Mouse (Mus musculus): ENCODE results near the gene Plb1.

Gene Plb1

DNA sequence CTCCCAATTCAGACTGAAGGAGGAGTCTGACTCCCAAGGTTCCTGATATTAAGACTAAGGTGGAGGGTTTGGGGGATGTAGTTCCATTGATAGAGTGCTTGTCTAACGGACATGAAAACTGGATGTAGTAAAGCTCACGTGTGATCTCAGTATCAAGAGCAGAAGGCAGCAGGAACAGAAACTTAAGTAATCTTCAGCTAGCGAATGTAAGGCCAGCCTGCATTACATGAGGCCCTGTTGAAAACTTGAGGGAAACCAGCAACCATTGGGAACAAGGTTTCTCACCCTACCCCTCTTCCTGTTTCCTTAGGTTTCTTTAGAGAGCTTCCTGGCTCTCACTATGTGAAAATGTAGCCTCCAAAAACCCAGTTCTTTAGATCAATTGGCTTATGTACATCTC, 162.1 kb downstream of the Plb1 start:
- no peak for DNase-seq (ENCODE audit: low spot score)

DNA sequence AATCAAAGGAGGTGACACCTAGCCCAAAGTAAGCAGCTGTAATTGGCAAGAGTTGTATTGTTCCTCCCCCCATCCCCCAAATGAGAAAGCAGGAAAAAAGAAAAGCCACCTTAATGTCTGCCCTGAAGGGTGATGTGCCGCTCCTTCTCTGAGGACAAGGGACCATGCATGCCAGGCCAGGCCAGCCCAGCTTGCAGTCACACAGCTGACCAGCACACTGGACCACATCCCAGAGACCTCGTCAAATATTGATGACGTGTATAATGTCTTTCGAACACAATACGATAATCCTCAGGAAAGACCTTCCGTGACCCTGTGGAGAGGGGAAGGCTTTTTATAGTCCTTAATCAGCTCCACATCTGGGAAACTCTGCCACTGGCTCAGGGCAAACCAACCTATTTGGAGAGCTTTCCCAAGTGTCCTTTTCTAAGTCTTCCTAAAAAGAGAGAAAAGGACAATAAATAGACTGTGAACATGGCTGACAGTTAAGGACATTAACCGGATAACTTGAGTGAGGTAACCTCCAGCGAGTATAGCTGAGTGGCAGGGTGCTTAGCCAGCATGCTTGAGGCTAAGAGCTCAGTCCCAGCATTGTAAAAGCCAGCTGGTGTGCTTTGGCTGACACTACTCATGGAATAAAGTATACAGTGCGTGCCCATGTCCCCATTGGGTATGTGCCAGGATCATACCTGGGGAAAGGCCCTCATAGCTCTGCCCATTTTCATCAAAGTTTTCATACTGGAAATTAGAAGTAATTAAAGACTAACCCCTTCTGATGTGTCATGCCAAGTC, 162.8 kb downstream of the Plb1 start:
- no peak for DNase-seq (ENCODE audit: low spot score)

DNA sequence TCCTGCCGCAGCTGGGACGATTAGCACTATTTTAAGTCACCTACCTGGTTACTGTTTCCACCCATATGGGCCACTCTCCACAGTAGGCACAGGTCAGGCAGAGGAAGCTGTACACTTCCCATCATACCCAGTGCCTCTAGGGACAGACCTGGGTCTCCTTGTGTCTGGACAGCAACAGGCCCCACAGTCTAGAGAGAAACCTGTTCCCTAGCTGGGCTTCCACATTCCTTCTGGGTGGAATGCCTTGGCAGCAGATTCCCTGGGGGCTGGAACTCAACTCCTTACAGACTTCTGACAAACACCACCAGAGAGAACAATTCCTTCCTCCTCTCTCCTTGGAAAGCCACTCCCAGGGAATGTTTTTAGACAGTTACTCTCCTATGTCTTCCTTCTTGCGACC, 165.2 kb downstream of the Plb1 start:
- DNase-seq (ENCODE audit: low spot score): no peak

DNA sequence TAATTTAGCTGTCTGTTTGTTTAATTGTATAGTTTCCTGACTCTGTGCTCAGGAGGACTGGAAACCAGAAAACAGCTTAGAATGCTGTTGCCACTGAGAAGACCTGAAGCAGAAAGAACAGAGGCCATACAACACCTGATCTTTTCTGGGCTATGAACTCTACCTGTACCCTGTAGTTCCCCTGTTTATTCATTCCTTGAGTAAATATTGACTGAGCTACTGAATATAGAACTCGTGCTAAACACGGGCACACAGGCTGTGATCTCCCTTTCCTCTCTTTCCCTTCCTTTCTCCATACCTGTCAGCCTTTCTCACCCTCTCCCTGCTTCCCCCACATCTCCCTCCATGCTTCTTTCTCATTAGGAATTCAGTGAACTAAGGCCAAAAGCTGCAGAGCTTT, 168.4 kb downstream of the Plb1 start:
- no peak for DNase-seq (ENCODE audit: low spot score)

DNA sequence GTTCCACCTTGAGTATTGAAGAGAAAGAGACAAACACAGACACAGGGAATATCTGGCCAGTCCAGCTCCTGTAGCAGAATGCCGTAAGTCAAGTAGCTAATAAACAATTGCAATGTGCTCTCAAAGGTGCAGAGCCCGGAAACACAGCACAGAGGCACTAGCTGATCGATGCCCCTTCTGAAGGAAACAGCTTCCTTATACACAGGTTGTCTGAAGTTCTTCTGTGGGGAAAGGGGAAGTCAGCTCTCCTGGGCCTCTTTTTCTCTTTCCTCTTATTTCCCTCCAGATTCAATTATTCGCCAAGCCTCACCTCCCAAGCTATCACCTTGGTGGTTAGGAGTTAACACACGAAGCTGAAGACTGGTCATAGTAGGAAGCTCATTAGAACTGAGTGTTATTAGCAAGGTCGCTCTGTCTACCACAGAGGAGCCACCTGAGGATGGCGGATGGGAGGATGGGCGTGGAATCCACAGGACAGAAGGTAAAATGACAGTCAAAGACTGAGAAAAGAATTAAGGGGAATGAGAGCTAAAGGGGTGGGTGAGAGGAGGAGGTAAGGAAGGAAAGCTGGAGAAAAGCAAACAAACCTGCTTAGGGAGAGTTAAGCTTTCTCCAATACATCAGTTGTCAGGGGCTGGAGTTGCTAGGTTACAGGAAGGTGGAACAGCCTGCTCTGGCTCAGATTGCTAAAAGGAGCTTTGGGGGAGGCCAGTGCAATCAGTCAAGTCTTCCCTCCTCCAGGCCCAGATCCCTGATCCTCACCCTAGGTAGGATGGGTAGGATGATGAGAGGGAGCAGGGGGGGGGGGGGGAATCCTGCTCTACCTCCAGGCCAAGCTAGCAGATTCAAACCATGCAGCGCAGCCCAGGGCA, 170.8 kb downstream of the Plb1 start:
- DNase-seq (ENCODE audit: low spot score): no peak

DNA sequence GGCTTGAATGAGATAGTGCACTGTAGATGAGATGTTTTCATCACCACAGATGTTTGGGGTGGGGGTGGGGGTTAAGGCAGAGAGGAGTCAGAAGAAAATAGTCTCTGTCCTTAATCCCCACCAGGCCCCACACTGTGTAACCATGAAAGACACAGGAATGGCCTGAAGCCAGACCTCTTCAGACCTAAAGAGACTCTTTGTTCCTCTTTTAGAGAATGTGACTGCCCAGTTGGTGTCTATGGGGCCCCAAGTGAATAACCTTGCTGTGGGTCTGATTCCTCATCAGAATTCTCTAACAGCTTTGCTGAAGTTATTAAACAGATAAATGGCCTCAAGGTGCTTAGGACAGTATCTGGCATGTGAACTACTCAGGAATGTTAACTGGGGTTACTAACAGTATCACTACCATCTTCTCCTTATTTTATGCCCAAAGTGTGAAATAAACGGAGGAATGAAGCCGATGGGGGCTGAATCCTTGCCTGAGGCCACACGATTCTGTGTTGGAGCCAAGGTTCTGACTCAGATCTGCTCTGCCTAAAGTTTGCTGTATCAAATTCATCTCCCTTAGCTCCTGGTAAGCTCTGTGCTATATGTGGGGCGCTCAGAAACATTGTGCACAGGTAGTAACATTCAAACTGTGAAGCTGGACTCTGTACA, 172.8 kb downstream of the Plb1 start:
- DNase-seq (ENCODE audit: low spot score): no peak

DNA sequence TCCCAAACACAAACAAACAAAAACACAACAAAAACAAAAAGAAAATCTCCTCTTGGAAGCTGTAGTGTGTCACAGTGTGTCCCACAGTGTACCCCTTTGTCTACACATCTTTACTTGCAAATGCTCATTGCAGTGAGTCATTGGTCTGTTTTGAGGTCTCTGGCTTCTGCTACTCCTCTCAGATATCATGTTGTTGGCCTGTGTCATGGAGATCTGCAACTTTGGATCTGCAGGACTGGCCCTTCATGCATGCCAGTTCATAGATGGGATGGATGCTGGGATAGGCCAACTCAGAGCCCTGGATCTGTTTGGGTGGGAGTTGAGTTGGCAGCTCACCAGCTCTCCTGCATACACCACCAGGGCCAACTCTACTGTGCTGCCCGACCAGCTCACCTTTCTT, 176.3 kb downstream of the Plb1 start:
- DNase-seq (ENCODE audit: low spot score): no peak

DNA sequence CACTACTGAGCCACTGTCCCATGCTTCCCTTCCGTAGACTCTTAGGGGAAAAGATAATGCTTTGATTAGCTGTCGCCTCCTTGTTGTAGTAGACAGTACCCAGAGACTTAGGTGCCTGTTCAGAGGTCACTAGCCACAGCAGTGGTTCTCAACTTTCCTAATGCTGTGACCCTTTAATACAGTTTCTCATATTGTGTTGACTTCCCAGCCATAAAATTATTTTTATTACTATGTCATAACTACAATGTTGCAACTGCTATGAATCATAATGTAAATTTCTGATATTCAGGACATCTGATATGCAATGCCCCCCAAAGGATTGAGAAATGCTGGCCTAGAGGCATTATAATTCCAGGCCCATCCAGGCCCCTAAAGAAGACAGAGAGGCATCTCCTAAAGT, 177.2 kb downstream of the Plb1 start:
- DNase-seq (ENCODE audit: low spot score): no peak

DNA sequence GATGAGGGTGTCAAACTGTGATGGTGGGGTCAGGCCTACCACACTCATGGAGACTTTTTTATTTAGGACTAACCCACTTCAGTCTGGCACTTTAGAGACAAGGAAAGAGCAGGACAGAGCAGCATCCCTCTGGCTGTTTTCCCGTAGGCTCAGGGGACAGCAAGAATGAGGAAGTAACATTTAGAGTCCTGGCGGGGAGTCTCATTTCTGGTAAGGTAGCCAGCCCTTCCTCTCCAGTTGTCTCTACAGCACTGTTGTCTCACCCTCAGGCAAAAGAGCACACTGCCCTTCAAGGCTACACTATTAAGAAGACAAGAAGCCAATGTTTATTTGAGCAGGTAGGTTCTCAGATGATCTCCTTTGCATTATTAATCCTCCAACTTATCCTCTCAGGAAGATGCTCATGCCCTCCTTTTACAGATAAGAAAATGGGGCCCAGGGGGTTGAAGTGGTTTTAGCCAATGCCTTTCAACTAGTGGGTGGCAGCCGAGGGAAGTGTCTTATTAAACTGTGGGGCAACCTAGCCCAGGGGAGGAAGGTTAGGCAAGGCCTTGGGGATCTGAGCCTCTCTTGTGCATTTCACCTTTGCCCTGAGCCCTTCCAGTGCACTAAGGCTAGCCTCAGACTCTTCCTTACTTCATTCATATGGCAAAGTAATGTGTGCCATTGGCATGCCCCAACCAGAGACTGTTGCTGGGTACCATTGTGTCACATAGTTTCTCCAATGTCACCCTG, 178.6 kb downstream of the Plb1 start:
- no peak for DNase-seq (ENCODE audit: low spot score)

DNA sequence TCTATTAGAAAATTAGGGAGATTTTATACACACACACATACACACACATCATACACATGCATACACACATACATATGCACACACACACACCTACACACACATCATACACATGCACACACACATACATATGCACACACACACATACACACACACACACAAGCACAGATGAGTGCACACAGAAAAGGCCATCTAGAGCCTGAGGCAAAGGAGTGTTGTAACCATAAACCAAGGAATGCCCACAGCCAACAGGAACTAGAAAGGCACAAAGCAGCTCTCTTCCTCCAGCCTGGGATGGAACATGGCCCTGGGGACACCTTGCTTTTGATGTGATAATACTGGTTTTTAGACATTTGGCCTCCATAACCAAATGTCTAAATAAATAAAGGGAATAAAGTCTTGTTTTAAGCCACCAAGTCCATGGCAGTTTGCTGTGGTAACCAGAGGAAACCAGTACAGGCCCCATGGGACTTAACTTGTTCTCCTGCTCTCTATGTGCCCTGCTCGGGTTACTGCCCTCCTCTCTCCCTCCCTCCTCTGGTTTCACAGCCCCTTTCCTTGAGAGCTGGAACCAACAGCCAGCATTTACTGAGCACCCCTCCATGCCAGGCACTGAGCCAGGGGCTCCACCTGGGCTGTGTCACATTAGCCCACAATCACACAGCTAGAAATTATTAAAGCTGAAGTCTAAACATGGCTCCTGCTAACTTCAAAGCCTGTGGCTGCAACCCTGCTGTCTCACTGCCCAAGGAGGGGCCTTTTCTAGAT, 179.9 kb downstream of the Plb1 start:
- DNase-seq (ENCODE audit: low spot score): no peak

DNA sequence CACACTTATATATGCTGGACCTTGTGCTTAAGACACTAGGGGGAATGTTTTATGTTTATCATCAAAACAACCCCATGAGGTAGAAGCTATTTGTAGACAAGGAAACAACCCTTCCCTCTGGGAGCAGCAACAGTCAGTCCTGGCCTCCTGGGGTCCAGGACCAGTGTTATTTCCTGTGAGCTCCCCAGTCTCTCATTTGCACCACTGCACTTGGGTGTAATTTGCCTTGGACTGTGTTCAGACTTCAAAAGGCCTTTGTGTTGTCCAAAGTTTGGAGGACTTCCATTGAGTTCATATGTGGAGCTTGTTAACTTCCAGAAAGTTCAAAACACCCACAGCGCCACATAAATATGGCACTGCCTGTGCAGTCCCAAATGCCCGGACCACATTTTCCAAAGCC, 180.6 kb downstream of the Plb1 start:
- DNase-seq (ENCODE audit: low spot score): no peak

DNA sequence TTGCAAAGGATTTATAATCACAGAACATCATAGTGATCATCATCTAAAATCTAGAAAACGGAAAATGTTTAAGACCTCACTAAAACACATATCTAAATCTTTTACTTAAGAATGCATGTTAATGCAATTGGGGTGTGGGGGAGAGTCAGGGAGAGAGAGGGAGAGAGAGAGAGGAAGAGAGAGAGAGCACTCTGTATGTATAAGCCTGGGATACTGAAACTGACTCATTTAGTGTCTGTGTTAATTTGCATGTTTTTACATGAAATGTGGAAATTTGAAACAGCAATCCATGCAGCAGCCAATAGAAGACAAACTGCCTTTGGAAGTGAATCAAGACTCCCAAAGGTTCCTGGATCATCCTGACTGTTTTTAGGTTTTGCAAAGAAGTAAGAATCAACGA, 181.1 kb downstream of the Plb1 start:
- DNase-seq (ENCODE audit: low spot score): no peak

DNA sequence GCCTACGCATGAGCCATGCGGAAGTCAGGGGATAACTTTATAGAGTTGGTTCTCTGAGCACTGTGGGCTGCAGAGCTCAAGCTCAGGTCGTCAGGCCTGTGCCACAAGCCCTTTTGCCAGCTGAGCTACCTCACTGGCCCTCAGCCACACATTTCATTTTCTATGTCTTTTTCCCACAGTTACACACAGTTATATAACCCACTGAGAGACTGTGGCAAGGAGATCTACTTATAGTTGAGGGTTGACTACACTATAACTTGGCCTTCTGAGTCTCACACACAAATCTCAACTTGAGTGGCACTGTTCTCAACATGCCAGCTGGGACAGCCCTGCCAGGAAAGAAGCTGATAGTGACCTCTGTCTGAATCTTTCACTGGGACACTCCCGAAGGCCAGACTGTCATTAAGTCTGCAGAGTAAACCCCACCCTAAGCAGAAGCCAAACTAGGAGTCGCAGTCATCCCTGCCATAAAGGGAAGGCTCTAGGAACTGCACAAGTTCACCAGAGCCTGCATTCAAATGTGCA, 182.0 kb downstream of the Plb1 start:
- no peak for DNase-seq (ENCODE audit: low spot score)

DNA sequence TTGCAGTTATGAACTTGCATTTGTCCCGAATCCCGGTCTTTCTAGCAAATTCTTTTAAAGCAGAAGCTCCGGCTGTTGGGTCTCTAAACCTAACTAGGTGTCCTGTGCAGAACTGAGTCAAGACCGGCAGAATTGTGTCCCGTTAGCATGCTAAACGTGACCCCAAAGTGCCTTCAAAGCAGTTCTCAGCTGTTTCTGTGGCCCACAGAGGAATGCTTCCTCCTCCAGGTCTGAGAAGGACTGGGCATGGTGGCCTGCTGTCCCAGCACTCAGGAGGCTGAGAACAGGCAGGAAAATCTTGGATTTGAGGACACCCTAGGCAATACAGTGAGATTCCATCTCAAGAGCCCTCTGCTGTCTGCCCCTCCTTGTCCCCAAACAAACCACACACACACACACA, 183.0 kb downstream of the Plb1 start:
- DNase-seq (ENCODE audit: low spot score): no peak

Measured in c-Kit-positive CD71-positive TER-119-positive erythroid progenitor cells, embryonic 14.5 days (primary cell).